Mouse (Mus musculus): ENCODE data around the gene Sirpa.

The Sirpa gene

DNA sequence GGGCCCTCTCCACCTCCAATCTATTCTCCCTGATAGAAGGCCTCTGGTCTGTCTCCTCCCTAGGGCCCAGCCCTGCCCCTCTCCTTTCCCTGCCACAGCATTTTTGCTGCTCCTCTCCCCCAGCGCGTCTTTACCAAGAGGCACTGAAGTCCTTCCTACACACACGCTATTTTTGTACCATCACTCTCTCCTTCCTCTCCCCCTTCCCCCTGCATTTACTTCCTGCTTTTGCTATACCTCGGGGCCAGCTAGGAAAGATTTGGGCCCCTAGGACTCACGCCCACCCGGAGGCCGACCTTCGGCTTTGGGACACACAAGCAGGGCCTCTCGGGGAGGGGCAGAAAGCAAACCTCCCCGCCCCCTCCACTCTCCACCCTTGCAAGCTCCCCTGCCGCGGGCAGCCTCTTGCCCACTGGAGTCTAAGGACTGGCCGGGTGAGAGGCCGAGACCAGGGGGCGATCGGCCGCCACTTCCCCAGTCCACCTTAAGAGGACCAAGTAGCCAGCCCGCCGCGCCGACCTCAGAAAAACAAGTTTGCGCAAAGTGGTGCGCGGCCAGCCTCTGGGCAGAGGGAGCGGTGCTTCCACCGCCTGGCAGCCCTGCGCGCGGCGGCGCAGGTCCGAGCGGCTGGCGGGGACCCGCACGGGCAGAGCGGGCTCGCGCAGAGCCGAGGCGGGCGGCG lies at the start of gene Sirpa:
Gene Sirpa, plus strand, starts transcription at position 377 of the 682 bp plus-strand sequence.
- peak; percentile 58 to 66 for DNase-seq (ENCODE audit: low spot score in 2 of 2)

DNA sequence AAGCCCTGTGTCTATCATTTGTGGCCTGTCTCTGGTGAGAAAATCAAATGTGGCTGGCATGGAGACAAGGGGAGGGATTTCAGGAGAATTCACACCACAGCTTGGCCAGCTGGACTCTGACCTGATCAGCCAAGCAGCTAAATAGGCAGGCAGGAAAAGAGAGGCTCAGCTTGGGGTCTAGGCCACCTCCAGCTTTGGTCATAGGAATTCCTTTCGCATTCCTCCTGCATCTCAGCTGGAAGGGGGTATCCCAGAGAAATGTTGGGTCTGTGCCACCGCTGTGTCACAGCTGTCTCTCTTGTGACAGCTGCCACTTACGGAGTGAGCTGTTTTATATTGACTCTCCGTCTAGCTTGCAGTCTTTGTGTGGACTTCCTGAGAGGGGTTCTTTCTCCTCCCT lies 48.2 kb upstream of the Sirpa start:
- no peak for DNase-seq (ENCODE audit: low spot score in 2 of 2)

DNA sequence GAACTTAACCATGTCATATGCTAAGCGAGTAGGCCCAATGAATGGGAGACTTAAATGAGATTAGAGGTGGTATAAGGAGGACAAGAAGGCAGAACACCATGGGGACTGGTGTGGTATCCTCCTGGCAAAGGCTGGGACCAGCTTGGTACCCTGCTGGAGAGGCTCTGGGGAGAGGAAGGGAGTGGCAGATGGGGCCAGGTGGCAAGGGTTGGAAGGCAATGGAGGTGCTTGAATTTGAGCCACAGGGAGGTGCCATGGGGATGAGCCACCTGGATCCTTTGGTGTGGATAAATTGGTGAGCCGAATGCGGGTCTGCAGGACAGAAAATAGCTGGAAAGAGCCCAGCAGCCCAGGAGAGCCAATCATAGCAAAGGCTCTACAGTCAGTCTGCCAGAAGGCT lies 47.7 kb upstream of the Sirpa start:
- no peak for DNase-seq (ENCODE audit: low spot score in 2 of 2)

DNA sequence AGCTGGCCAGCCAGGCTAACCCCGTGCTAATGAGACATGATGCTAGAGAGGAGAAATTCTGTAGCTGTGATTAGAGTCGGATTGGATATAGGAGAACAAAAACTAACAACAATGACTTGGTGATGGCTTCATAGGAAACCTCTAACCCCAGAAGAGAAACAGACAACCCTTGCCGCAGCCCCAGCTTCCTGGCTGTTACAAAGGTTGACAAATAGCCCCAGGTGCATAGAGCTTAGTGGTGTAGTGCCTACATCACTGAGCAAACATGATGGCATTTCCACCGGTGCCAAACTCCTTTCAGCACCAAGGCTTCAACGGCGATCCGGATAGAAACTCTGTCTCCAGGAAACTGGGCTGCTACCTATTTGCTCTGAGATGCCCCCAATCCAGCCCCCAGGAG lies 47.0 kb upstream of the Sirpa start:
- DNase-seq (ENCODE audit: low spot score in 2 of 2), result no peak

DNA sequence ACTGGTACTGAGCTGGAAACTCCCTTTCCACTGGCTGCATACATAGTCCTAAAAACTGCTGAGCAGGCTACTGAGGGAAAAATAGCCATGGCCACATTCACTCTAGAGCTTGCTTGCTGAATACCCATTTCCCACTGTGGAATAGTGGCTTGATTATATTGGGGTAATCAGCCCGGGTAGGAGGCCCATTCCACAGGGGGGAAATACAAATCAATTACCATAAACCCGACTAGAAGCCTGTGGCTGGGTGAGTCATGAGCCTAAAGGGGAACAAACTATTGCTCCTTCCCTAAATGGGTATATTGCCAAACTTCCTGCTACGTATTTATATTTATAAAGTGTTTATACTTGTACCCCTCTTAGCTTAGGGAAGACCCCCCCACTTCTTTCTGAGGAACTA lies 45.9 kb upstream of the Sirpa start:
- peak in 1 of 2 experiments; percentile 32 for DNase-seq (ENCODE audit: low spot score in 2 of 2)

DNA sequence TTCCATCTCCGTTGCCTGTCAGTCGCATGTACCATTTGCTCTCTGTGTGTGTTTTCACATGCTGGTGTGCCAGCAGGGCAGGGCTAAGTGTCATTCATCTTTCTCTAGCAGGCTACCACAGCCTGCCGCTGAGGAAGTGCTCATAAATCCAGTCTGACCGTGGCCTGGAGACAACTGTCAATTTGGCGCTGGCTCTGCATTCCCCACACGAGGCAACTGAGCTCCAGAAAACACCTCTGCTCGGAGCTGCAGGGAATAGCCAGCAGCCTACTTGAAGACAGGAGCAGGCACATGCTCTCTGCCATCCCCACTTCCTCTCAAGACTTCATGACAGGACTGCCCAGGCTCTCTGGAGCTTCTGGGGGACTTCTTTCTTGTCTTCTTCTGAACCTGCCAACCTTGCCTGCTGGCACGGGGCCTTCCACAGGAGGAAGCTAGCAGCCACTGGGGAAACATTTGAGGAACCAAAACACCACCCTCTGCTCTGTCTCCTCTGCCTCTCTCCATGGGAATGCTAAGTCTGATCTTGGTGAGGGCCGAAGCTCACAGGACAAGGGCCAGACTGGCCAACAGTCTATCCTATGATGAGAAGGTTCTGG lies 43.0 kb upstream of the Sirpa start:
- DNase-seq (ENCODE audit: low spot score in 2 of 2), result peak; percentile 22 to 32

DNA sequence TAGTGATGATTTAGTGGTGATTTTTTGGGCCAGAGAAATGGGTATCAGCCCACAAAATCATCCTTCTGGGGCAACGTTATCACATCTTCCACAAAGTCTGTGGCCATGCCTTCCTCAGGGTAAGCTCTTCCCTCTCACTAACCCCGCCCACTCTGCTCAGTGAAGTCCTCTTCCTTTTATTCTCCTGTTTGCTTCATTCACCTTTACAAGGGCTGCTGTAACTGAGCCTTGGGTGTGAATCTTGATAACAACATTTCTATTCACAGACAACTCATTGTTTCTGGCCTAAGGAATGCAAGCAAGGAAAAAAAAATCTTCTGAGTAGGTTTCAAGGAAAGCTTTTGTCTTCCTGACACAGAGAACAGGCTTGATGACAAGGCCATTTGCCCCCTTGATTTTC lies 41.9 kb upstream of the Sirpa start:
- no peak for DNase-seq (ENCODE audit: low spot score in 2 of 2)

DNA sequence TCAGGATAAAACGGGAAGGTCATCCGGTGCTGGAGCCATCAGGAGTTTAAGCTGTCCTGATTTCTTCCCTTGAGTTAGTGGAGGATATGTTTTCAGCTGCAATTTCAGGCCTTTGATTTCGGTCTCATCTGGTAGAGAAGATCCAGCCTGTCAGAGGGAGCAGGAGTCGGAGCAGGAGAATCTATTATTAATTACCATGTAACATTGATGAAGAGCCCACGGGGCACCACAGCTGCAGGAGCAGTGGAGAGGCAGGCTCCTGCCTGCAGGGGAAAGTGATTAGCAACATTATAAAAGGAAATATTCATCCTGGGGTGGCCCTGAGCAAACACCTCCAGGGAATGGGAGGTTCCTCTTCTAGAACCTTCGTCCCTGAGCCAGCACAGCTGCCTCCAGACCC lies 36.6 kb upstream of the Sirpa start:
- DNase-seq (ENCODE audit: low spot score in 2 of 2), result no peak

DNA sequence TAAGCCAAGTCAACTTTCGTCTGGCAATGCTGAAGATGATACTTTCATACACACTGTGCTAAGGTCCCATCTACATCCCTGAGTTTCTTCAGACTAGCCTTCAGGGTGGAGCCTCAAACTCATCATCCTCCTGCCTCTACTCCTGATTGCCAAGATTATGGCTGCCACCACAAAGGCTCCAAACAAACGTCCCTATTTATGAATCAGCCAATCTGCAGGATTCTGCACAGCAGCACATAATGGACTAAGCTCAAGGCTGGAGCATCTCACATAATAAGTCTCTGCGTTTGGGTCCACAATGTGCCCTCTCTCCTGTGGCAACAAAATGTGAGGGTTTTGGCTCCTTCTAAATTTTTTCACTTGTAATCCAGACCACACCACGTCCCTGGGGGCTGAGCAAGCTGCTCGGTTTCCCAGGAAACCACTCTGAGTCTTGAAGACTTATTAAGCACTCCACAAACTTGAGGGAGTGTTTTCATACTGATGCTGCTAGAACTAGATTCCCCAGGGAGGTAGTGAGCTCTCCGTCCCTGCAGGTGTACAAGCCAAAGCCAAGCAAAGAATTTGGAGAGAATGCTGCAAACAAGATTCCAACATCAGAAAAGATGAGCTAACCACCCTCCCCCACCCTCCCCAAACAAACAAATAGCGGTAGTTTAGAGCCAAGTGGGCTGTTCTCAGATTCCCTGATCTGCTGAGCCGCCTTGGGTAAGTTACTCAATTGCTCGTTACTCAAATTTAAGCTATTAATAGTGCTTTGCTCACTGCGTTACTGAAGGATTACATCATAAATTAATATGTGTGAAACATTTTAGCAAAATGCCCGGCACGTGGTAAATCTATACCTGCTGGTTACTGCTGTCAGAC lies 34.4 kb upstream of the Sirpa start:
- no peak for DNase-seq (ENCODE audit: low spot score in 2 of 2)

DNA sequence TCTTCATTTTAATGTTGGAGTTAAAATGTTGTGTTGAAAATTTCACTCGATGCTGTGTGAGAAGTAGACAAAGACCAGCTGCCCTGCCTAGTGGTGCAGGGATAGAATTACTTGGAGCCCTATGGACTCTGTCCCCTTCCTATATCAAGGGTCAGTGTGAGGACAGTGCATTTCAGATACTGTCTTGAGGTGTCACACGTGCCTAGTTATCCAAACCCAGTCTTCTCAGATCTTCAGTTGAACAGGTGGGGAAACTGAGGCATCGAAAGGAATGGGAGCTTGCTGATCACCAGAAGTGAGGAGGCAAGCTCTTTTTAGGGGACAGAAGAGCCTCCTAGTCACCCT lies 33.8 kb upstream of the Sirpa start:
- no peak for DNase-seq (ENCODE audit: low spot score in 2 of 2)

DNA sequence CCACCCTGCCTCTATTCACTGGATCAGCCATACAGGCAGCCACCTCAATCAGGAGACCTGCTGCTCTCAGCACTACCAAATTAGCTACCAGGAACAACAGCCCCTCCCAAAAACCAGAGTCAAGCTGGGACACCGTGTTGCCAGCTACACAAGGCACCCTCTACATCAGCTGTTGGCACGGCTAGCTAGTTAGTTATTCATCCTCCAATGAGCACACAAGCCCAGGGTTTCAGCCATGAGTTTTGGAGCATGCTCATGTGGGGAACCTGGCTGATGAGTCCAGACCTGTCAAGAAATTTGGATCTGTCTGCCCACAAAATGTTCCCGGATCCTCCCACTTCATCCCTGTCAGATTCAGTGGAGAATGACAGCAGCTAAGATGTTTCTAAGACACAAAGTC lies 30.8 kb upstream of the Sirpa start:
- no peak for DNase-seq (ENCODE audit: low spot score in 2 of 2)

DNA sequence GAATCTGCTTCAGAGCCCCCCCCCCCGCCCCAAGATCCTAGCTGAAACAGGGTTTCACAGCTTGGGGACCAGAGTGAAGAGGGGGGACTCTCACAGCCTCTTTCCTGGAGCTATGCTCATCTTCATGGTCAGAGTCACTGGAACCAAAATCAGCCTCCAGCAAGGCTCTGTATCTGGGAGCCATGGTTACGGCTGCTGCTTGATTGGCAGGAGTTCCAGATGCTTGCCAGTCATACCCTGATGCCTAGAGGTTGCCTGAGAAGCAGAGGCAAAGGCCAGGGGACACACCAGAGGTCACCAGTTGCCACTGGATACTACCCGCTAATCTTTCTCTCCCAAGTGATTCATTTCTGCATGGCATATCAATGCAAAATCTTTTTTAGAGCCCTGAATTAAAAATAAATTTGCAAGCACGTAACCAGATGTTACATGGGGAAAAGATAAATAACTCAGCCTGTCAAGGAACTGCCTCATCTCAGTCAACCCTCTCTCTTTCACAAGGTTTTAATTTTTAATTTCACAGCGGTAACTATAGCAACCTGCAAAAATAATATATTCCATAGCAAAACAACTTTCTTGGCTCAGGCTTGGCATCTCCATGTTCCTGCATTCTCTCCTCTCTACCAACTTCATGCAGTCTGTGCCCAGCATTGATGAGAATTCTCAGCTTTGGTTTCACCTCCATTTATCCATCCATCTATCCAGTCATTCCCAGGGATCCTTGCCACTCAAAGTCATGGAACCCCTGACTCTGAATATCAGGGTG lies 28.5 kb upstream of the Sirpa start:
- no peak for DNase-seq (ENCODE audit: low spot score in 2 of 2)

DNA sequence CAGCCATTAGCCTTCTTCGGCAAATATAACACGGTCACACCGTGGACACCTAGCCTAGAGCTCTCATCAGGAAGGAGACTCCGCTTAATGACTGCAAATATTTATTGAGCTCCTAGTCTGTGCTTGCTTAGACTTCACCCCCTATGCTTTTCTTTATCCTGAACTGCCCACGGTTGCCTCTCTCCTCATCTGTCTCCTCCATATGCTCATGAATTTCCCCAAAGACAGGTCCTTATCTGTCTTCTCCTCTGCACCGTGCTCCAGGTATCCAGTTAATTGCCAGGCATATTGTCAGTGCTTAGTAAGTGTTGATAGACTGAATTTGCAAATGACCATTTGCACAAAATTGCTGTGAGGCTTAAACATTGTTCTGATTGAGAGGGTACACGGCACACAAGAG lies 23.5 kb upstream of the Sirpa start:
- no peak for DNase-seq (ENCODE audit: low spot score in 2 of 2)

DNA sequence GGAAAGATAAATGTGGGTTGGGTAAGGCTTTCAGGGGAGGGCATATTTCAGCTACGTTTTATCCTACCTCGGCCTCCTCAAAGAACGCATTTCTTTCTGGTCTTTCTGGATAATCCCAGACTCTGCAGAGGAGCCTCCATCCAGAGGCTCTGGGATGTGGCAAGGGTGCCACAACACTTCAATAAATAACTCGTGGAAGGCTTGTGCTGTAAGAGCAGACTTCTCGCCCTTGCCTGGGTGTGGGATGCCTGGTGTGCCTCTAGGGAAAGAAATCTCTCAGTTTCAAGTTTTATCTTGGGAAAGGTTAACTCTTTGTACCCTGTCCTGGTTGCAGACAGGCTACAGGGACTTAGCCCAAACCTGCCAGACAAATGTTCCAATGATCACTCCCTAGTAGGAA lies 23.1 kb upstream of the Sirpa start:
- DNase-seq (ENCODE audit: low spot score in 2 of 2), result no peak

DNA sequence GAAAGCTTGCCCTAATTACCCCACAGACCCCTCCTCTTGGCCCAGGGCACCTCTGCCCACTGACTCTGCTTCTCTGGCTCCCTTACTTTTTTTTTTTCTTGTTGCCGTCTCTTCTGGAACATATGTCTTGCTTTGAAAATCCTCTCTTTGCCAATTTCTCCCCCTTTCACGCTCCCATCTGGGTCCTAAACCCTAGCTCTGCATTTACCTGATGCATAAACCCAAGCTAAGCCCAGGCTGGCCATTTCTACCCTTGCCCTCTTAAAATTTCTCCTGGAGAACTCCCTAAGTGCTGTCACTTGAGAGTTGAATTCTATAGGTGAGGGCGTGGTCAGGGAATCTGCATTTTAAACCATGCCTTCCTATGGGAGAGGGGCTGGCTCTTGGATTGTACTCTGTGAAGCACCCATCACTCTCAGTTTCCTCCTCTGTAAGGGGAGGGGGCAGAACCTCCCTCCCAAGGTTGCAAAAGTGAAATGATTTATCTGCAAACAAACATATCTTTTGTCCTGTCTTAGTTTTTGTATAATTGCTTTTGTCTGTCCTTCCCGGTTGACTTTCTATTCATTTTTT lies 18.8 kb upstream of the Sirpa start:
- no peak for DNase-seq (ENCODE audit: low spot score in 2 of 2)

DNA sequence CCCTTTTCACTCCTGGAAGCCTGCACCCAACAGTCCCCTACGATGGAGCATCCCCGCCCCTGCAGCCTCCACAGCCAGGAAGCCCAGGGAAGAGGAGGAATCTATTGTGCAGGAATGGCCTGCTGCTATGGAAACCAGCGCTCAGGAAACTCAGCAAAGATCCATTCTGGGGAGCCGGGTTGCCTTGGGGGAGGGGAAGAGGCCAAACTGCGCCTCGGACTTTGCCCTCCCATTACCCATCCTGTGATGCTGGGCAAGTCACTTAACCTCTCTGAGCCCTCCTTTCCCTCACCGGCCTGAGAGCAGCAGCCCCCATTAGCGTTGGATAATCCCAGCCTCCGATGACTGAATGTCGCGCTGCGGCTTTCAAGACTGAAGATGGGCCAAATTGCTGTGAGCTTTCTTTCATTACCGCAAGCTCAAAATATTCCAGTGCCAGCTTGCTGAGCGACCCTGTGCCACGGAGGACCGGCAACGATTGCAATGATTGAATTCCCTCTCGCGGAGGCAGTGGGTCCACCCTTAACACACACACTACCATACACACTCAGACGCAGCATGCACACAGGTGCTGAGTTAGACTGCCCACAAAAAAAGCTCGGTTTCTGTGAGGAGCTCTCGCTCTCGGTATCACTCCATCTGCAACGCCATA lies 18.1 kb upstream of the Sirpa start:
- DNase-seq (ENCODE audit: low spot score in 2 of 2), result no peak

DNA sequence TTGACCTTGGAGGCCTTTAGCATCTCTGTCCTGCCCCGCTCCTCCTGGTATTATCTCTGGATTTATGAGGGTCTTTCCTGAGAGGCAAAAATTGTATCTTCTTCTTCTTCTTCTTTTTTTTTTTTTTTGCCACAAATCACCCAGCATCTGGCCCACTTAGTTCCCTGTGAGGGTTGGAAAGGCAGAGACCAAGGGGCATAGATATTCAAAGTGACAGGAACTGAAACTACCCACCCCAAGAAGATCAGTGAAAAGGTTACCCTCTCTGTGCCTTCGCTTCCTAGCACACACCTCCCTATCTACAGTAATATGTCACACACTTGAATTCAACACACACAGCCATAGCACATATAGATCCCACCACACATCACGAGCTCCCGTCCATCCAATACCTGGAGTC lies 17.5 kb upstream of the Sirpa start:
- DNase-seq (ENCODE audit: low spot score in 2 of 2), result peak; percentile 58 to 64

DNA sequence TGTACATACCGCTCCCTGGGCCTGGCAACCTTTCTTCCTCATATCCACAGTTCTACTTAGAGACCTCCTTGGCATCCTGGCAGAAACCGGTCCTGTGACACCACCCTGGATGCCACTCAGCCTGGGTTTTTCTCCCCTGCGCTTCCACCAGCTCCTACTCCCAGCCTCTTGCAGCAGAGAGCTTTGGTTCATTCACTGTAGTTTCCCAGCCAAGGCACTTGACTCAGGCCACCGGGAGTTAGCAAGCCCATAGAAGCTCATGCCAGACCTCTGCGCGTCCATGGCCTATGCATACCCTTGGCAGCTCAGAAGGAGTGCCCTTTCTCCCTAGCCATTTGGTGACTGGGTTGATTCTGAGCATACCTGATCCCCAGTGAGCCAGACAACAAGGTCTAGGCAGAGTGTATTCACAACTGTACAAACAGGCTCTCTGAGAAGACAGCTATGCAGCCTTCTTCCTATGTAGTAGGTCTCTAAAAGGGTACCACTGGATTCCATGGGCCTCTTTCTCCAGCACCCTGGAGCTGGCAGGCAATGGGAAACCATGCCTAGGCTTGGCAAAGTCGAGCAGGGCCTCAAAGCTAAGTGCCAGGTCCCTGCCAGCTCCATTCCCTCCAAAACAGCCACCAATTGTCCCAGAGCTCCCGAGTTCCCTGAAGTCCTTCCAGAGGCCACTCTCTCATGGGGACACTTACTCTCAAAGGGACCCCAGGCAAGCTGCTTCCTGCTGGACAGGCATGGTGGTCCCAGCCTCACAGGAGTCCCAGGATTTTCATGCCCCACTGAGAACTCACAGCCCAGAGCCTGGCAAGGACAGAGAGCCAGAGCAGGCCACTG lies 15.8 kb upstream of the Sirpa start:
- DNase-seq (ENCODE audit: low spot score in 2 of 2), result no peak

DNA sequence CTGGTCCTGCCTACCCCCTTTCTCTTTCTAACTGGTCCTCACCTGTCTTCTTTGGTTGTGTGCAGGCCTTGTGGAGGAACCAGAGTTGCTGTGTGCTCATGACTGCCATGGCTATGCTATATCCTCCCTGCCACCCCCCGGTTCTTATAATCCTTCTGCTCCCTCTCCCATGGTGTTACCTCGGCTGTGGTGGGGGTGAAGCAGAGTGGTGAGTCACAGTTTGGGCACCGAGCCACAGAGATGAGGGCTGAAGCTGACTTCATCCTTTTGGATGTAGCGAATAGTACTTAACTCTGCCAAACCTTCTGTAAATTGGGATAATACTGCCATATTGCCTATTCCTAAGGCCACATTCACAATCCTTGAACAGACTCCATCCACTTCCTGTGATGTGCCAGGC lies 12.0 kb upstream of the Sirpa start:
- DNase-seq (ENCODE audit: low spot score in 2 of 2), result no peak

DNA sequence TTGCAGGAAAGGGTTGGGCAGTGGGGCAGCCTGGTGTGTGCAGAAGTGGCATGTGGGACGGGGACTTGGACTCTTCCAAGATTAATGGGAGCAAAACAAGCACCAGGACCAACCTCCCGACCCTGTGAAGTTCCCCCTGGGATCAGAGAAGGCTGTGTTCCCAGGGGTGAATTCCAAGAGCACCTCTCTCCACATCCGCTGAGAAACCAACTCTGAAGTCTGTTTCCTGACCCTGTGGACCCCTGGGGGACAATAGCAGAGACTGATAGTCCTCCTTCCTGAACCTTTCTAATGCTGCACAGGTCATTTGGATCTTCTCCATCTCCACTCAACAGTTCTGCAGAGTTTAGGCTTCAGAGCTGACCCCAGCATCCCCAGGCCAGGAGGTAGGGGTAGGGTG lies 10.8 kb upstream of the Sirpa start:
- no peak for DNase-seq (ENCODE audit: low spot score in 2 of 2)

DNA sequence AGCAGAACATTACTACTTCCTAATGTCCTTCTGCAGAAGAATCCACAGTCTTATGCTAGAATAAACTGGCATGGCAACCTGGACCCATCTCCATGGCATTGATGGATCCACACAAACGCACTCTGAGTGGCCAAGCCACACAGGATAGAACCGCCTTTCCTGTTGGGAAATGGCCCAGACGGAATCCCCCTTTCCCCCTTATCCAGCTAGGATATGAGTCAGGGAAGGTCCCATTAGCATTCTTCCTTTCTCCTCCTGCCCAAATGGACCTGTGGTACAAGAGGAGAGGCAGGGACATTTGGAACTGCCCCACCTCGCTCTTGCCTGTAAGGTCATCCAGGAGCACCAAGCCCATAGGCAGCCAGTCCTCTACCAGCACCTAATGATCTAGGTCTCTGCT lies 10.4 kb upstream of the Sirpa start:
- no peak for DNase-seq (ENCODE audit: low spot score in 2 of 2)
